Mouse (Mus musculus) stomach, postnatal 0 days (tissue): ENCODE measurements around the gene Eif3k.

Experiments
- CTCF ChIP-seq: IDR thresholded peaks from 2 replicates; pipeline ENCODE4 v1.5.1; 2016; ENCODE audit warnings: antibody characterized with exemption, low read depth, mild to moderate bottlenecking, moderate library complexity
- EP300 ChIP-seq: optimal IDR thresholded peaks from 2 replicates; pipeline ENCODE3; 2016; ENCODE audit warnings: antibody characterized with exemption

DNA sequence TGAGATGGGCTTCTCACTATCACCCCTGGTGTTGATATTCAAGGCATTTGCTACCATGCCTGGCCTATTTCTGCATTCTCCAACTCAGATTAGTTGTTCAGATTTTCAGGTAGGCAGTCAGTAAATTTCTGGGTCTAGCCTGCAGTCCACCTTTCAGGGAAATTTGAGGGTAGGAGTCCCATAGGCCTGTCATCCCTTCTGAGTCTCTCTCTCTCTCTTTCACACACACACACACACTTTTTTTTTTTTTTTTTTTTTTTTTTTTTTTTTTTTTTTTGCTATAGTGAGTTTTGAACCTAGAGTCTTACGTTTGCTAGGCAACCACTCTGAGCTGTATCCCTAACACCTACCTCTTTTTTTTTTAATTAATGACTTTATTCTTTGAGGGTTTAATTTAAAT is 2.8 kb upstream of the Eif3k start:
- TF ChIP-seq CTCF (no peak), EP300 (no peak)
